Comparison of ENCODE assay signal across 8 mouse cellular contexts in genomic region chr19:7068661-7069531, GRCm38 (mm10). TPM values are rescaled to one million over a fixed set of nuclear protein-coding genes. Genes with fewer than 3 reads are reported as not detected.
DNase-seq lines count a peak whose midpoint lies in the region; ATAC-seq and TF ChIP-seq lines count a peak whose summit lies in the region.

No protein-coding gene starts in this region.

- peak; percentile 33 for TF ChIP-seq CTCF in lung, postnatal 0 days (IDR thresholded peaks at IDR 0.05)

- no peaks in the 10 kb centered on the region for H3K27me3 ChIP-seq in lung, postnatal 0 days (replicated peaks; ENCODE audit: insufficient read depth, low read length)
- peaks cover 79% of the 10 kb centered on the region for H3K27me3 ChIP-seq in midbrain, embryonic 10.5 days (ENCODE audit: low read depth, poor library complexity, severe bottlenecking)

- no peak overlapping the region for H3K9ac ChIP-seq in lung, postnatal 0 days (replicated peaks; ENCODE audit: low read depth)

- H3K4me3 ChIP-seq in lung, postnatal 0 days (ENCODE audit: low read depth, low read length), result no peak overlapping the region
- H3K4me3 ChIP-seq in midbrain, embryonic 10.5 days, result peak overlapping the region; percentile 31

- no peak overlapping the region for H3K4me2 ChIP-seq in lung, postnatal 0 days (replicated peaks; ENCODE audit: low read depth, low read length)

- no peak for ATAC-seq in lung, postnatal 0 days
- ATAC-seq in megakaryocyte progenitor cell, adult 5-6 weeks (replicated peaks; ENCODE audit: poor library complexity), result no peak

- WGBS in lung, postnatal 0 days, result 61% methylated on average over 11 of the region's 11 CpGs
- 45% methylated on average over 11 of the region's 11 CpGs for WGBS in midbrain, embryonic 10.5 days

- TF ChIP-seq EP300 in lung, postnatal 0 days (IDR thresholded peaks at IDR 0.05), result no peak

- H3K36me3 ChIP-seq in lung, postnatal 0 days (ENCODE audit: insufficient read depth, low read length), result no peaks in the 10 kb centered on the region
- H3K36me3 ChIP-seq in midbrain, embryonic 10.5 days, result no peaks in the 10 kb centered on the region

- no peak overlapping the region for H3K27ac ChIP-seq in lung, postnatal 0 days (ENCODE audit: low read length)
- H3K27ac ChIP-seq in midbrain, embryonic 10.5 days (replicated peaks), result peak overlapping the region; percentile 85

- peaks cover 4% of the 10 kb centered on the region; the same call in 1 of the 2 replicates for H3K4me1 ChIP-seq in lung, postnatal 0 days (ENCODE audit: insufficient read depth, low read depth, low read length)
- H3K4me1 ChIP-seq in midbrain, embryonic 10.5 days, result peaks cover 93% of the 10 kb centered on the region

- H3K9me3 ChIP-seq in lung, postnatal 0 days (ENCODE audit: low read length), result no peaks in the 10 kb centered on the region
- H3K9me3 ChIP-seq in midbrain, embryonic 10.5 days (replicated peaks), result no peaks in the 10 kb centered on the region

- DNase-seq in adrenal gland, postnatal 10 days, result peak; percentile 64
- DNase-seq in adrenal gland, adult 18-20 months (ENCODE audit: low spot score in 2 of 2), result no peak
- DNase-seq in lung, postnatal 0 days (ENCODE audit: low spot score), result no peak
- DNase-seq in lung, adult 18-20 months, result no peak
- DNase-seq in midbrain, embryonic 10.5 days (ENCODE audit: low spot score), result no peak
- no peak for DNase-seq in left cerebral cortex, postnatal 25 days (ENCODE audit: low spot score in 2 of 2)
- DNase-seq in urinary bladder, postnatal 25 days (ENCODE audit: low spot score), result no peak

- intact Hi-C loops in left cerebral cortex, postnatal 25 days (cut with DNase I), result loop anchor here (1.0 to 2.0 kb wide), 2 partner anchors 92 to 127 kb away; no protein-coding TSS in a partner anchor

RNA-seq across cellular contexts. Expression of gene Macrod1, which starts 12.3 kb away (rescaled TPM):
- total RNA-seq in adrenal gland, postnatal 10 days (2021), result 100 to 1,000 TPM; 134 to 155 TPM
- total RNA-seq in adrenal gland, adult 18-20 months (2021), result 10 to 100 TPM; 62.4 to 77.9 TPM
- polyA plus RNA-seq in lung, postnatal 0 days (2015; fragmentation: Nextera tagmentation; extraction: Ambion mirVana), result 16.0 and 19.4 TPM in 2 replicates
- polyA plus RNA-seq in midbrain, embryonic 10.5 days (2016; fragmentation: Nextera tagmentation; extraction: Ambion mirVana), result 2.2 and 2.9 TPM in 2 replicates
- total RNA-seq in left cerebral cortex, postnatal 25 days (2021), result 10 to 100 TPM; 12.2 to 13.2 TPM
- total RNA-seq in megakaryocyte progenitor cell, adult 5-6 weeks (2015), result 12.7 and 17.6 TPM in 2 replicates
- total RNA-seq in megakaryocyte progenitor cell, adult 5-6 weeks (2017), result 0.68 and 3.7 TPM in 2 replicates

RNA-seq across cellular contexts. Expression of gene Stip1, which starts 29.1 kb away (rescaled TPM):
- total RNA-seq in adrenal gland, postnatal 10 days (2021), result 100 to 1,000 TPM; 101 to 107 TPM
- 100 to 1,000 TPM; 284 to 378 TPM for total RNA-seq in adrenal gland, adult 18-20 months (2021)
- polyA plus RNA-seq in lung, postnatal 0 days (2015; fragmentation: Nextera tagmentation; extraction: Ambion mirVana), result 51.8 and 58.5 TPM in 2 replicates
- polyA plus RNA-seq in midbrain, embryonic 10.5 days (2016; fragmentation: Nextera tagmentation; extraction: Ambion mirVana), result 427 and 470 TPM in 2 replicates
- total RNA-seq in left cerebral cortex, postnatal 25 days (2021), result 100 to 1,000 TPM; 191 to 206 TPM
- 197 and 204 TPM in 2 replicates for total RNA-seq in megakaryocyte progenitor cell, adult 5-6 weeks (2015)
- total RNA-seq in megakaryocyte progenitor cell, adult 5-6 weeks (2017), result 244 and 250 TPM in 2 replicates

RNA-seq across cellular contexts. Expression of gene Flrt1, which starts 36.6 kb away (rescaled TPM):
- total RNA-seq in adrenal gland, postnatal 10 days (2021), result 1 to 10 TPM; 1.1 to 2.0 TPM
- total RNA-seq in adrenal gland, adult 18-20 months (2021), result 1 to 10 TPM; 2.1 to 9.3 TPM
- polyA plus RNA-seq in lung, postnatal 0 days (2015; fragmentation: Nextera tagmentation; extraction: Ambion mirVana), result 0.17 and 0.19 TPM in 2 replicates
- polyA plus RNA-seq in midbrain, embryonic 10.5 days (2016; fragmentation: Nextera tagmentation; extraction: Ambion mirVana), result 6.0 and 7.5 TPM in 2 replicates
- 10 to 100 TPM; 35.3 to 38.0 TPM for total RNA-seq in left cerebral cortex, postnatal 25 days (2021)
- total RNA-seq in megakaryocyte progenitor cell, adult 5-6 weeks (2015), result not detected in 2 replicates
- total RNA-seq in megakaryocyte progenitor cell, adult 5-6 weeks (2017), result not detected in 2 replicates

RNA-seq across cellular contexts. Expression of gene Fermt3, which starts 49.6 kb away (rescaled TPM):
- 10 to 100 TPM in 1 of 2 experiments, 1 to 10 TPM in 1; 9.8 to 10.1 TPM for total RNA-seq in adrenal gland, postnatal 10 days (2021)
- 1 to 10 TPM; 7.4 to 8.7 TPM for total RNA-seq in adrenal gland, adult 18-20 months (2021)
- 15.8 and 16.0 TPM in 2 replicates for polyA plus RNA-seq in lung, postnatal 0 days (2015; fragmentation: Nextera tagmentation; extraction: Ambion mirVana)
- 8.5 and 10.3 TPM in 2 replicates for polyA plus RNA-seq in midbrain, embryonic 10.5 days (2016; fragmentation: Nextera tagmentation; extraction: Ambion mirVana)
- total RNA-seq in left cerebral cortex, postnatal 25 days (2021), result 1 to 10 TPM; 4.1 to 4.2 TPM
- total RNA-seq in megakaryocyte progenitor cell, adult 5-6 weeks (2015), result 63.8 and 78.7 TPM in 2 replicates
- total RNA-seq in megakaryocyte progenitor cell, adult 5-6 weeks (2017), result 216 and 225 TPM in 2 replicates
